10 mouse cellular contexts compared by ENCODE assay signal in the genomic region with DNA sequence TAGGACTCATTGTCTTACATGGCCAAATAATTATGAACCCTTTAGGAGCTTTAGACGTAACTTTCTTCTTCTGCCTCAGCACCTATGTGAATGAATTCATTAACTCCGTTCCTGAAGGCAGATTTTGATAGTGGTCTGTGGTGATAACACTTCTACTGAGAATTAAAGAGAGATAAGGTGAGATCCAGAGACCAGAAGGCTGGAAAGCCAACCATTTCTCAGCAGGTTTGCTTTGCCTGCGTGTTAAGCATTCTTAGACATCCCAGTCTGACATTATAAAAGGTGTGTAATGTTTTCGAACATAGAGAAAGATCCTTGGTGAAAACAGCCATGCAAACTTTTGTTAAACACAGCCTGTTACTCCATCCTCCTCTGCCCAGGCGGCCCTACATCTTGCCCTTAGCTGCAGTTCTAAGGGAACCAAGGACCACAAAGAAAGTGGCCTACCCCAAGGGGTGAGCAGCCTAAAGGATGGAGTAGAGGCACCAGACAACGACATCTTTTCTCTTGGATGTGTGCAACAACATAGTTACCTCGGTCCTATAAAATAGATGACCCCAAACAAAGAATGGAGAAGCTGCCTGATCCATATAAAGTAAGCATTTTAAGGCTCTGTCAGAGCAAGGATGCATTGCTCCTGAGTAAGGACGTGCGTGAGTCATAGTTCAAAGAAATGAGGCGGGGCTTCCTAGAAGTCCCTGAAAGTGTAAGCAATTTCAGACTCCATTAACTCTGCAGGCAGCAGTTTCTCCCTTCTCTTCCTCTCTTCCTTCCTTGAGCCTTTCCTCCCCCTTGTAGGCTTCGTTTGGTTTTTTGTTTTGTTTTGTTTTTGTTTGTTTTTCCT. TPM values are rescaled to one million over a fixed set of nuclear protein-coding genes. Genes with fewer than 3 reads are reported as not detected.
A peak's percentile ranks its signal among the peaks of the same experiment; 100 is the strongest.
DNase-seq lines count a peak whose midpoint lies in the region; TF ChIP-seq lines count a peak whose summit lies in the region.
"Had no signal": no experiment of that assay in that cellular context is flagged by ENCODE, and none has a peak within 500 bp of the region (broad histone marks: within the 10 kb centered on the region; RNA-seq: fewer than 3 reads in every experiment).

No protein-coding gene starts in this region.

- no peaks in the 10 kb centered on the region for H3K27me3 ChIP-seq in kidney, adult 2 months (replicated peaks; ENCODE audit: control insufficient read depth, insufficient read depth, low read length)
- H3K27me3 ChIP-seq: stomach, embryonic 15.5 days had no signal

- DNase-seq in kidney, adult 2 months = peak; percentile 49
- no peak for DNase-seq in kidney, postnatal 14 days
- DNase-seq in MN1 (ENCODE audit: low spot score) = peak; percentile 52
- peak; percentile 37 for DNase-seq in induced T-regulatory cell, adult 2 months (ENCODE audit: low read depth)
- DNase-seq in lung, postnatal 36 days = peak; percentile 55
- DNase-seq in cerebellum, adult 11-12 months = no peak
- DNase-seq in T-cell, adult 2 months (ENCODE audit: low spot score) = no peak
- DNase-seq in kidney, adult 11 months = no peak

- 64% methylated on average over 11 of the region's 11 CpGs for WGBS in kidney, adult 2 months

- H3K36me3 ChIP-seq in kidney, adult 2 months (ENCODE audit: control insufficient read depth, insufficient read depth, low read length) = no peaks in the 10 kb centered on the region
- H3K36me3 ChIP-seq: forebrain, embryonic 10.5 days; stomach, embryonic 15.5 days had no signal

- no peak for TF ChIP-seq POLR2A in kidney, adult 2 months (IDR thresholded peaks at IDR 0.05; ENCODE audit: low read depth, low read length)

- no peak for TF ChIP-seq CTCF in kidney, adult 2 months (conservative IDR thresholded peaks at IDR 0.05; ENCODE audit: insufficient read depth, insufficient read length, low read depth, low read length)

- no peak overlapping the region for H3K27ac ChIP-seq in kidney, adult 2 months (ENCODE audit: insufficient read depth, low read depth, low read length)
- H3K27ac ChIP-seq: forebrain, embryonic 10.5 days; stomach, embryonic 15.5 days had no signal

- H3K4me1 ChIP-seq in kidney, adult 2 months (ENCODE audit: control insufficient read depth, insufficient read depth, low read length) = no peaks in the 10 kb centered on the region
- H3K4me1 ChIP-seq: stomach, embryonic 15.5 days had no signal

- H3K4me3 ChIP-seq in kidney, adult 2 months (ENCODE audit: insufficient read depth, low read depth, low read length) = no peak overlapping the region
- H3K4me3 ChIP-seq: forebrain, embryonic 10.5 days; stomach, embryonic 15.5 days had no signal

RNA-seq across cellular contexts. Expression of a gene that starts 55.1 kb away (rescaled TPM):
- 18.2 and 21.8 TPM in 2 replicates for polyA plus RNA-seq in kidney, adult 2 months (2012; rRNA removed)

Comparison
In these comparisons a context has a peak if more than half of its experiments do, and no peak if none do; other contexts are left out.
1. DNase-seq: peak in kidney, adult 2 months (single experiment), MN1 (single experiment), induced T-regulatory cell, adult 2 months (single experiment) and lung, postnatal 36 days (single experiment); none in kidney, postnatal 14 days (single experiment), cerebellum, adult 11-12 months (single experiment), T-cell, adult 2 months (single experiment) and kidney, adult 11 months (single experiment).